Mouse (Mus musculus) lung, adult 18-20 months (tissue): ENCODE data around the gene Tmem117.

Source experiments
- DNase-seq, 2 experiments: peaks; one replicate each; pipeline ENCODE4 v3.0.0; 2022; ENCODE audit warnings: mixed read lengths in 2 of 2

The Tmem117 gene

GRCm38 (mm10) chr15:94904672-94905407, 275.8 kb downstream of the Tmem117 start:
- no peak for DNase-seq

- DNase-seq = no peak
These were observed 292.6 kb downstream of the Tmem117 start for GRCm38 (mm10) chr15:94921672-94922071.

DNA sequence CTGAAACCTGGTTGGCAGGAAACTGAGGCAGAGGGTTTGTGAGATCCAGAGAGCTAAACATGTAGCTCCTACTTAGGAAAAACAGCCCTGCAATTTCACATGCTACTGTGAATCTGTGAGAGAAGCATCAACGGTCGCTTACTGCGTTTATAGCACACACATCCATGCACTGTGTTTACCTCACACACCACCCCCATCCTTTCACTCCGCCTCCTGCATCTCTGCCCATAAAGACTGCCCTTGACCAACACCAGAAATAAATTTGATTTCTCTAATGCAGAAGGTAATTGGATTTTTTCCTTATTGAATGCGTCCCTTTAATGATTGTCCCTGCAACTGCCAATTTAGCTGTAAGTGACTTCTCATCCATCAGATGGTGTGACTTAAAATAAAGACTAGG, 299.0 kb downstream of the Tmem117 start:
- no peak for DNase-seq

DNA sequence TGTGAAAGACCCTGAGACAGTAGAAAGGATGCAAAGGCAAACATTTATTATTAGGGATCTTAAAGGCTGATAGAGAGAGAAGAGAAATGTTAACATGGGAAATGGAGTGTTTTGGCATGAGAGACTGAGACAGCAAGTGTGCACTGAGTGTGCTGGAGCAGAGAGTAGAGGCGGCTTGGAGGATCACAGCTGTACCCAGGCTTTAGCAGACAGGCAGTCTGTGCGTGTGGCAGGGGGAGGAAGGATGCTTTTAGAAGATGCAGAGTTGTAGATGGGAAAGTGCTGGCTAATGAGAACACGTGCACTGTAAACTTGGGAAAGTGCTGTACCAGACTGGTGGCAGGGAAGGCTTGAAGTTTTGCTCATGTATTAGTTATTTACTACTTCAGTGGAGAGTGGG, 301.7 kb downstream of the Tmem117 start:
- DNase-seq = no peak

- DNase-seq = no peak
These were observed 304.0 kb downstream of the Tmem117 start for GRCm38 (mm10) chr15:94933044-94933443.

GRCm38 (mm10) chr15:94933480-94933879, 304.4 kb downstream of the Tmem117 start:
- DNase-seq = no peak

GRCm38 (mm10) chr15:94941954-94942353, 312.9 kb downstream of the Tmem117 start:
- DNase-seq = no peak

GRCm38 (mm10) chr15:94942465-94942864, 313.4 kb downstream of the Tmem117 start:
- DNase-seq = no peak

- DNase-seq = no peak
These were observed 314.9 kb downstream of the Tmem117 start for GRCm38 (mm10) chr15:94943891-94944290.

GRCm38 (mm10) chr15:94951382-94952048, 322.5 kb downstream of the Tmem117 start:
- no peak for DNase-seq

DNA sequence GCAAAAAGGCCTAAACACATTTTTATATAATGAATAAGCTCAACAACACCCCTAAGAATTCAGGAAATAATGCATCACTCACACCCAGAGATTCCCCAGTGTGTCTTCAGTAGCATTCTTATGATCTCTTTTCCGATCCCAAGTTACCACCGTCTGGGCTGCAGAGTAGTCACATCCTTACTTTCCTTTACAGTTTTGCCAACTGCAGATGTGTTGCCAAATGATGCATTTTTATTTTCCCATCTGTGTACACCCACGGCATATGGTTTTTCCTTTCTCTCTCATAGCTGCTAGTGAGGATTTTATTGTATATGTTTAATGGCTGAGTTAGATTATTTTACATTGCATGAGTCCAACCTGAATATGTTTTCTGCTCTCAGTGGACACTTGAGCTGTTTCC, 327.7 kb downstream of the Tmem117 start:
- DNase-seq = no peak

DNA sequence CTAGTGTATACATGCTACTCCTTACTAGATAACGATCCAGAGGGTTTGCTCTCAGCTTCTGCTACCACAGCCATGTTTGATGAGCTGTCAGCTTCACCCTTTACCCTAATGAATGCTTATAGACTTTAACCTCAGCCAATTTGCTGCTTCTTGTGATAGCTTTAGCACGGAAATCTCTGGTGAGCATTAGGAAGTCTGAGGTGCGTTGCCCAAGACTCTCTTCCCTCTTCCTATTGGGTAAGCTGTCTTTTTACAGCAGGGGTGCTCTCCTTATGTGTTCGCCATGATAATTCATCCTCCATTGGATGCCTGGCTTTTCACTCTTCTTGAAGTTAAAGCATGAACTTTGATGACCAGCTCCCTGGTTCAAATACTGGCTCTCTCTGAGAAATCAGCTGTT, 328.2 kb downstream of the Tmem117 start:
- DNase-seq = no peak

DNA sequence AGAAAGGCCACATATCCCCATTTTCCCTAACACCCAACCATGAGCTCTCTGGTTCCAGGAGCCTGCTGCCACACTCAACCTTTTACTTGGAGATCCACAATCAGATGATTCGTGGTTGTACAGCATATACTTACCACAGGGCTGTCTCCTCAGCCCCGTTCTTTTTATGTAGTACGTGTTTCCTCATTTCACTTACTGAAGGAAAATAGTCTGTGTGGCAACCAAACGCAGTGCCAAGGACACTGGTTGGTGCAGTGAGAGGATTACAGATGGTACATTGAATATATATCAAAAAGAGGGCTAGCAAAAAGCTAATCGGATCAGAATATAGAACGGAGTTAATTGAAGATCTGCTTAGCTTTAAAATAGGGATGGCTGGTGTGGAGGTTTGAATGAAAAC, 338.0 kb downstream of the Tmem117 start:
- DNase-seq = no peak

DNA sequence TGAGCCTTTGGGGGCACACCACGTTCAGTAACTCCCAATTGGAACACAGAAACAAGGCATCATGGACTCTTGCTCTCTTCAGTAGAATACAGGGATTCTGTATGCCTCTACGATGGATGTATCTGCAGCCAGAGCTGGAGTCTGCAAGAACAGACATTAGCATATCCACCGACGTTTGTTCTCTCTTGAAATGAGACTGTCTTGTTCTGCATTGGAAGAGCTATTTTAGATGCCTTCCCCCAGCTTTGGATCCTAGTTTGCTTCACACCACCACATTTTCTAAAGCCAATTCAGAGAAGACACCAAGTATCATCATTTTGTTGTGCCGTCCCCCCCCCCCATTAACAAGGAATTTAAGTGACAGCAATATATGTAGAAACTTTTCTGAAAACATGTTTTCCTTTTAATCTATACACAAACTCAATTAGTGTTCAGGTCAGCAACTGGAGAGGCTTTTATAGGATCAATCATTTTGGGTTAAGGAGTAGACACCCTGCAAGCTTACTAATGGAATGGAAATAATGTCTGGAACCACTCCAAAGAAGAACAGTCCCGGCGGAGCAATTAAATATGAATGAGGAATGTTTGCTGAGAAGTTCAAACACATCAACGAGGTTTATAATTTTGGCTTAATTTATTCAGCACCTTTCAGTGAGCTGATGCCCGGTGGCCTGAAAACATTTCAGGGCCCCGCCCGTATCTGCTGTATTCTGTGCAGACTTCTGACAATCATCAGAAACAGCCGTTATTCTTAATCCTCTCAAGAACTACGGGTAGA, 339.6 kb downstream of the Tmem117 start:
- DNase-seq = no peak

- DNase-seq = no peak
These were observed 352.8 kb downstream of the Tmem117 start for GRCm38 (mm10) chr15:94981798-94982197.

DNA sequence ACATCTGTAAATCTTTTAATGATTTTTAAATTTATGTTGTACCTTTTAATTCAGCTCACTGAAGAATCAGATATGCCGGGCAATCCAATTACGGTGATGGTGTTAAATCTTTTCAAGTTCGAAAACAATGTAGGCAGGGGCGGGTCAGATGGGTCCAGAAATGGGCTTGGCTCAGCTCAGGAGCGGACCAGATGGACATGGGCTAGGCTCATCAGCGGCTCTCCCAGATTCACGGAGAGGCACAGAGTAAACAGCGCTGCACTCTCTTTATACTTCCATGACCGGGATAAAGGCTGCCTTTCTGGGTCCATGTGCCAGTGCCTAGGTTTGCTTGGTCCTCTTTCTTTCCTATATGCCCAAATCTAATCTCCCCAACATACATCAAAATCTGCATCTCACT, 366.3 kb downstream of the Tmem117 start:
- no peak for DNase-seq

GRCm38 (mm10) chr15:95005121-95005824, 376.2 kb downstream of the Tmem117 start:
- no peak for DNase-seq

DNA sequence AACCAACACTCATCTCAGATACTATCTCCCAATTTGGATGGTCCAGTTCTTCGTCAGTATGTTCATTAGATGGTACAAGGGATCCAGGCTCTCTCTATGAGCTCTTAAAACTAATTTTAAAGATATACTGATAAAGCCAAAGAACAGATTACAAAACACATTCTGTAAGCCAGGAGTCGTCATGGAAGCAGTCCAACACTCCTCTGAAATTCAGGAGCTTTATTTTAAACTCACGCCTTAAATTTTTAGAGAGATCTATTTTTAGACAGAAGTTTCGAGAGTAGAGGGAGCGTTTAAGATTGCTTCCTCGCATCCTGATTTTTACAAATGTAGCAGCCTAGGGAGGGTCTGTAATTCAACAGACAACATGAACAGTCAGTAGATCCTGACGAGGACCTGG, 393.2 kb downstream of the Tmem117 start:
- DNase-seq = no peak

DNA sequence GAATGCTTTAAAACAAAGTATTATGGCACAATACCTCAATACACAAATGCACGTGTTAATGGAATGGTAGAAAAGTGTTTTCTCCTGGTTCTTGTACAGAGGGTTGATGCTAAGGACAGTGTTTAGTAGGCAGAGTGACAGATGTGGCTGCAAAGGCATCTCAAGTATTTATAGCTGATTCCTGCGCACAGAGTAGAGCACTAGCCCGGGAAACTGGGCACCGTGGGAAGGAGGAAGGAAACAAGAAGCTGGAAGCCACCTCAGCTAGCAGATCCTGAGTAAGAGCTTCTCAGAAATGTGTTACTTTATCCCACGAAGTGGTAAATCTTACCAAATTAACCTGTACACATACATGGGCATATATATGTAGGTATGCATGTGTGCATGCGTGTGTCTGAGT, 395.4 kb downstream of the Tmem117 start:
- no peak for DNase-seq

DNA sequence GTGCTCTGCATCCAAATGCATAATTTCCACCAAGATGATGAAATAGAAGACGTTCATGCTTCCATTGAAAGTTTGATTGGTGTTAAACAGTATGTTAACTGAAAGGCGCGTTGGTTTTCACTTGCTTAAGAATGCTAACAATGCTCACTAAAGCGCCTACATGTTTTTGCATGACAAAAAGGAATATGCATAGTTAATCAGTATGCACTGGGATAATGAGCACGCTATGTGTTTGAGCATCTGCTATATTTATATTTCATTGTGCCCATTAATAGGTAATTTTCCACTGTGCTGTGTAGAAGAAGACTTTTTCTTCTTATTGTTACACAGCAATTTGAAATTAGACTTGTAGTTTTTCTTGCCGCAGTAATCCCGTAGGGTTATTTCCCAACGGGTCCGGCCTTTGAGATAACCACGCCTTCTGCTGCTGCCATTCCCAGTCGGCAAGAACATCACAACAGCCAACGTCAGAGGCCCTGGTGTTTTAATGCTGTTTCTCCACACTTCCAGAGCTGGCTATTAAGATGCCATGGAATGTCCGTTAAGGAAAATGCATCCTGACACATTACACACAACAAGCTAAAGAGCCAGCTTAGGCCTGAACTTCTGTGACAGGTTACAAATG, 399.9 kb downstream of the Tmem117 start:
- no peak for DNase-seq

GRCm38 (mm10) chr15:95029487-95029875, 400.4 kb downstream of the Tmem117 start:
- no peak for DNase-seq

DNA sequence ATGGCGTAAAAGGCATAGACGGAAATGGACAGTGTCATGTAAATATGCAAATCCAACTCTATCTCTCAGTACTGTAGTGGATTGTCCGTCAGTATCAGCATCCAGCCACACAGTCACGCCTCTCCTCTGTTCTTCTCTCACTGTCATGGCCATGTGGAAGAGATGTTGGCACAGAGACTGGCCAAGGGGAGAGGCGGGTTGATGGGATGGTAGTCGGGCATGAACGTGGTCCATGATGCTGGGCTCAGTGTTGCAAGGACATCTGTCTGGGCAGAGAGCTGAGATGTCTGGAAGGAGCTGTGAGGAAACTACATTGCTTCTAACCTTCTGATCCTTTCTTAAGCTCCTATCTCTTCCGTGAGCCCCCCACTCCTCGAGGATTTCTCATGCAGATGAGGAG, 413.4 kb downstream of the Tmem117 start:
- no peak for DNase-seq

GRCm38 (mm10) chr15:95044011-95044410, 415.0 kb downstream of the Tmem117 start:
- DNase-seq = no peak
